Comparison of ENCODE assay signal across 25 mouse cellular contexts in the genomic region with DNA sequence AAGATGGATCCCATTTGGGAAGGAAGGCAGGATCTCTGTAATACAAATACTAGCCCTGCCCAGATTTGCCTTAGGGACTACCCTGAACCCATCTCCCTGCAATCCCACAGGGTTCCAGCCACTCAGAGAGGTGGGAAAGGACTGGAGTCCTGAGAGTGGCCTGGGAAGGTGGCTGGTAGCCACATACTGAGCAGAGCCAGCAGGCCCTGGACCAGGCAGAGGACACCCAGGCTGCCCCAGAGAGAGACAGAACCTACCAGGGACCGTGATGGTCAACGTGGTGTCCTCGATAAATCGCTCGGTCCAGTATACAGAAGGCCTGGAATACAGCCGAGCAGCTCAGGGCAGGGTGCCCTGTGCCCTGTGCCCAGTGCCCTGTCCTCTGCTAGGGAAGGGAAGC. TPM values are rescaled to one million over a fixed set of nuclear protein-coding genes. Genes with fewer than 3 reads are reported as not detected.
"Had no signal": no experiment of that assay in that cellular context is flagged by ENCODE, and none has a peak within 500 bp of the region (broad histone marks: within the 10 kb centered on the region; RNA-seq: fewer than 3 reads in every experiment).

No protein-coding gene starts in this region.

- H3K9me3 ChIP-seq: lung, embryonic 15.5 days; midbrain, embryonic 12.5 days; midbrain, embryonic 15.5 days; neural tube, embryonic 12.5 days; stomach, embryonic 15.5 days had no signal

- H3K27me3 ChIP-seq: lung, embryonic 15.5 days; midbrain, embryonic 12.5 days; midbrain, embryonic 15.5 days; neural tube, embryonic 12.5 days; stomach, embryonic 15.5 days had no signal

- H3K27ac ChIP-seq: liver, embryonic 14.5 days; lung, embryonic 15.5 days; macrophage; midbrain, embryonic 12.5 days; midbrain, embryonic 15.5 days; neural tube, embryonic 12.5 days; stomach, embryonic 15.5 days; stomach, postnatal 0 days had no signal

- DNase-seq: lung, adult 2 months; lung, postnatal 14 days; lung, postnatal 36 days; right cerebral cortex, postnatal 14 days; thymus, adult 18-20 months; thymus, postnatal 14 days; thymus, postnatal 36 days had no signal

- H3K9ac ChIP-seq: liver, embryonic 14.5 days; lung, embryonic 15.5 days; midbrain, embryonic 12.5 days; midbrain, embryonic 15.5 days; neural tube, embryonic 12.5 days; stomach, embryonic 15.5 days had no signal

- H3K36me3 ChIP-seq: lung, embryonic 15.5 days; midbrain, embryonic 12.5 days; midbrain, embryonic 15.5 days; neural tube, embryonic 12.5 days; stomach, embryonic 15.5 days had no signal

- H3K4me1 ChIP-seq: lung, embryonic 15.5 days; megakaryocyte, embryonic 14.5 days; midbrain, embryonic 12.5 days; midbrain, embryonic 15.5 days; neural tube, embryonic 12.5 days; stomach, embryonic 15.5 days had no signal

- ATAC-seq: lung, postnatal 0 days; midbrain, embryonic 15.5 days had no signal

- H3K4me2 ChIP-seq: lung, embryonic 15.5 days; midbrain, embryonic 12.5 days; midbrain, embryonic 15.5 days; neural tube, embryonic 12.5 days; stomach, embryonic 15.5 days had no signal

- H3K4me3 ChIP-seq: lung, embryonic 15.5 days; megakaryocyte, embryonic 14.5 days; midbrain, embryonic 12.5 days; midbrain, embryonic 15.5 days; neural tube, embryonic 12.5 days; stomach, embryonic 15.5 days had no signal

RNA-seq across cellular contexts. Expression of a gene that starts 2.0 kb away (rescaled TPM):
- total RNA-seq: megakaryocyte progenitor cell, adult 5-6 weeks; midbrain, postnatal 0 days; monocyte, adult 5-6 weeks; neutrophil, adult 5-6 weeks had no signal
- polyA plus RNA-seq: liver, embryonic 14.5 days; liver, embryonic 16.5 days; lung, adult 2 months; lung, embryonic 15.5 days; lung, postnatal 0 days; macrophage; midbrain, embryonic 12.5 days; midbrain, embryonic 15.5 days; midbrain, postnatal 0 days; neural tube, embryonic 12.5 days; neural tube, embryonic 14.5 days; stomach, embryonic 15.5 days; stomach, postnatal 0 days; thymus, postnatal 0 days had no signal

RNA-seq across cellular contexts. Expression of a gene that starts 28.7 kb away (rescaled TPM):
- total RNA-seq: megakaryocyte progenitor cell, adult 5-6 weeks; monocyte, adult 5-6 weeks; neutrophil, adult 5-6 weeks had no signal
- polyA plus RNA-seq: liver, embryonic 16.5 days; lung, adult 2 months; lung, embryonic 15.5 days; lung, postnatal 0 days; macrophage; neural tube, embryonic 12.5 days; spleen, adult 2 months; thymus, postnatal 0 days had no signal

RNA-seq across cellular contexts. Expression of a gene that starts 52.6 kb away (rescaled TPM):
- total RNA-seq: megakaryocyte progenitor cell, adult 5-6 weeks; monocyte, adult 5-6 weeks; neutrophil, adult 5-6 weeks had no signal
